17 mouse cellular contexts compared by ENCODE assay signal in the genomic region with DNA sequence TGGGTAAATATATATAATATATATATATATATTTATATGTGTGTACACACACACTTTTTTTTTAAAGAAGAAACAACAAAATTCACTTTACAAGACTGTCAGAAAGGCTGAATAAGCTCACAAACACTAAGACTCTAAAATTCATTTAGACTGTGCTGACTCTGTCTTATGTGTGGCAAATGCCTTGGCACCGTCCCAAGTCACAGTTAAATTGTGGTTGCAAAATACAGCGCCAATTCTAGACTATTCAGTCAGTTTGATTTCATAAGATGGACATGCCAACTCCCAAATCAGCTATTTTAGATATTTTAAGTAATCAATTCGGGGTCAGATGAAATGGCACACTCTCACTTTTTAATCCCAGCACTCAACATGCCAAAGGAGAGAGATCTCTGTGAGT. TPM values are rescaled to one million over a fixed set of nuclear protein-coding genes. Genes with fewer than 3 reads are reported as not detected.
A peak's percentile ranks its signal among the peaks of the same experiment; 100 is the strongest.
DNase-seq lines count a peak whose midpoint lies in the region; ATAC-seq lines count a peak whose summit lies in the region.
"Had no signal": no experiment of that assay in that cellular context is flagged by ENCODE, and none has a peak within 500 bp of the region (broad histone marks: within the 10 kb centered on the region; RNA-seq: fewer than 3 reads in every experiment).

No protein-coding gene starts in this region.

- DNase-seq in forebrain, embryonic 14.5 days (ENCODE audit: low spot score): peak; percentile 68
- DNase-seq in limb, embryonic 10.5 days (ENCODE audit: low spot score): no peak
- peak; percentile 70 for DNase-seq in adrenal gland, postnatal 14 days
- DNase-seq in lung, postnatal 14 days: peak; percentile 62
- no peak for DNase-seq in spleen, postnatal 10 days (ENCODE audit: low spot score in 2 of 2)
- DNase-seq: cerebellum, adult 8-10 months; thymus, postnatal 25 days had no signal

- no peaks in the 10 kb centered on the region for H3K27me3 ChIP-seq in forebrain, embryonic 14.5 days (replicated peaks; ENCODE audit: control insufficient read depth, insufficient read depth, low read length)
- no peaks in the 10 kb centered on the region for H3K27me3 ChIP-seq in forebrain, embryonic 12.5 days
- no peaks in the 10 kb centered on the region for H3K27me3 ChIP-seq in limb, embryonic 13.5 days
- no peaks in the 10 kb centered on the region for H3K27me3 ChIP-seq in limb, embryonic 10.5 days (ENCODE audit: low read depth, poor library complexity, severe bottlenecking)

- ATAC-seq in forebrain, embryonic 14.5 days: peak; percentile 26; the same call in 1 of the 2 replicates
- ATAC-seq in forebrain, embryonic 12.5 days (ENCODE audit: low FRiP score): no peak
- ATAC-seq in limb, embryonic 13.5 days (ENCODE audit: low FRiP score, low read depth): no peak
- no peak for ATAC-seq in megakaryocyte, adult 5-6 weeks (ENCODE audit: poor library complexity, severe bottlenecking)
- ATAC-seq: intestine, postnatal 0 days had no signal

- no peaks in the 10 kb centered on the region for H3K9me3 ChIP-seq in forebrain, embryonic 14.5 days (replicated peaks; ENCODE audit: control insufficient read depth, low read length)
- no peaks in the 10 kb centered on the region for H3K9me3 ChIP-seq in forebrain, embryonic 12.5 days
- no peaks in the 10 kb centered on the region for H3K9me3 ChIP-seq in limb, embryonic 13.5 days
- H3K9me3 ChIP-seq in limb, embryonic 10.5 days (replicated peaks): no peaks in the 10 kb centered on the region

- peaks cover 11% of the 10 kb centered on the region for H3K4me1 ChIP-seq in forebrain, embryonic 14.5 days (ENCODE audit: control insufficient read depth, insufficient read depth, low read length)
- H3K4me1 ChIP-seq in forebrain, embryonic 12.5 days: peaks cover 16% of the 10 kb centered on the region; the same call in 1 of the 2 replicates
- peaks cover 55% of the 10 kb centered on the region for H3K4me1 ChIP-seq in limb, embryonic 13.5 days
- 0 out of 2 replicates have a peak, but pooled peaks cover 6% of the 10 kb centered on the region for H3K4me1 ChIP-seq in limb, embryonic 10.5 days

- H3K36me3 ChIP-seq in forebrain, embryonic 14.5 days (ENCODE audit: control insufficient read depth, insufficient read depth, low read length): no peaks in the 10 kb centered on the region
- no peaks in the 10 kb centered on the region for H3K36me3 ChIP-seq in forebrain, embryonic 12.5 days (replicated peaks)
- H3K36me3 ChIP-seq in limb, embryonic 13.5 days: peaks cover 5% of the 10 kb centered on the region; the same call in 1 of the 2 replicates
- H3K36me3 ChIP-seq in limb, embryonic 10.5 days: no peaks in the 10 kb centered on the region

- H3K4me3 ChIP-seq in forebrain, embryonic 14.5 days (ENCODE audit: low read depth, low read length): no peak overlapping the region
- no peak overlapping the region for H3K4me3 ChIP-seq in forebrain, embryonic 12.5 days (replicated peaks)
- no peak overlapping the region for H3K4me3 ChIP-seq in limb, embryonic 13.5 days
- no peak overlapping the region for H3K4me3 ChIP-seq in limb, embryonic 10.5 days

- H3K4me2 ChIP-seq in forebrain, embryonic 14.5 days (ENCODE audit: low read length): no peak overlapping the region
- no peak overlapping the region for H3K4me2 ChIP-seq in forebrain, embryonic 12.5 days
- 0 out of 2 replicates have a peak overlapping the region, but pooled peaks have one; percentile 46 for H3K4me2 ChIP-seq in limb, embryonic 13.5 days (replicated peaks)
- H3K4me2 ChIP-seq: liver, embryonic 11.5 days had no signal

- no peak overlapping the region for H3K9ac ChIP-seq in forebrain, embryonic 14.5 days (ENCODE audit: low read length)
- H3K9ac ChIP-seq in forebrain, embryonic 12.5 days: no peak overlapping the region
- H3K9ac ChIP-seq in limb, embryonic 13.5 days: no peak overlapping the region

- 59% methylated on average over 3 of the region's 3 CpGs for WGBS in forebrain, embryonic 14.5 days
- 76% methylated on average over 3 of the region's 3 CpGs for WGBS in forebrain, embryonic 12.5 days
- 60% methylated on average over 3 of the region's 3 CpGs for whole genome bisulfite sequencing in limb, embryonic 13.5 days
- WGBS in limb, embryonic 10.5 days: 91% methylated on average over 3 of the region's 3 CpGs

- no peak overlapping the region for H3K27ac ChIP-seq in forebrain, embryonic 14.5 days (ENCODE audit: low read depth, low read length)
- H3K27ac ChIP-seq in forebrain, embryonic 12.5 days: no peak overlapping the region
- H3K27ac ChIP-seq in limb, embryonic 13.5 days: 0 out of 2 replicates have a peak overlapping the region, but pooled peaks have one; percentile 49
- no peak overlapping the region for H3K27ac ChIP-seq in limb, embryonic 10.5 days

RNA-seq across cellular contexts. Expression of gene Hip1, which starts 36.6 kb away (rescaled TPM):
- 24.6 and 30.0 TPM in 2 replicates for polyA plus RNA-seq in forebrain, embryonic 14.5 days (2014; fragmentation: Nextera tagmentation; extraction: Ambion mirVana)
- 58.7 and 64.2 TPM in 2 replicates for polyA plus RNA-seq in forebrain, embryonic 12.5 days (2016; fragmentation: Nextera tagmentation; extraction: Ambion mirVana)
- 41.3 and 48.5 TPM in 2 replicates for polyA plus RNA-seq in limb, embryonic 13.5 days (2015; fragmentation: Nextera tagmentation; extraction: Ambion mirVana)
- 46.1 and 49.1 TPM in 2 replicates for polyA plus RNA-seq in limb, embryonic 10.5 days (2016; fragmentation: Nextera tagmentation; extraction: Ambion mirVana)
- 31.1 and 38.5 TPM in 2 replicates for total RNA-seq in adrenal gland, postnatal 14 days (2021)
- total RNA-seq in megakaryocyte, adult 5-6 weeks (2015): 21.6 and 28.9 TPM in 2 replicates
- total RNA-seq in megakaryocyte, adult 5-6 weeks (2017): 34.7 and 39.9 TPM in 2 replicates

RNA-seq across cellular contexts. Expression of gene Ccl26, which starts 55.1 kb away (rescaled TPM):
- not detected in 2 replicates for polyA plus RNA-seq in forebrain, embryonic 14.5 days (2014; fragmentation: Nextera tagmentation; extraction: Ambion mirVana)
- not detected in 2 replicates for polyA plus RNA-seq in forebrain, embryonic 12.5 days (2016; fragmentation: Nextera tagmentation; extraction: Ambion mirVana)
- not detected in 2 replicates for polyA plus RNA-seq in limb, embryonic 13.5 days (2015; fragmentation: Nextera tagmentation; extraction: Ambion mirVana)
- polyA plus RNA-seq in limb, embryonic 10.5 days (2016; fragmentation: Nextera tagmentation; extraction: Ambion mirVana): not detected in 2 replicates
- total RNA-seq in adrenal gland, postnatal 14 days (2021): not detected in 2 replicates
- not detected in 2 replicates for total RNA-seq in megakaryocyte, adult 5-6 weeks (2015)
- total RNA-seq in megakaryocyte, adult 5-6 weeks (2017): not detected in 2 replicates
- total RNA-seq: heart, adult 8-10 months; heart, postnatal 25 days; layer of hippocampus, postnatal 25 days had no signal
- polyA plus RNA-seq: embryonic facial prominence, embryonic 11.5 days; frontal cortex, adult 2 months; intestine, postnatal 0 days; liver, embryonic 11.5 days had no signal

Comparison
In these comparisons a context has a peak if more than half of its experiments do, and no peak if none do; other contexts are left out.
1. DNase-seq: peak in forebrain, embryonic 14.5 days (single experiment), adrenal gland, postnatal 14 days (single experiment) and lung, postnatal 14 days (single experiment); none in limb, embryonic 10.5 days (single experiment) and spleen, postnatal 10 days (0 of 2).